Mouse (Mus musculus) MEL (cell line): ENCODE data around the gene Padi1.

Source experiments
- CHD1 ChIP-seq: IDR thresholded peaks from 2 replicates; pipeline ENCODE4 v1.6.1; 2012; ENCODE audit warnings: low read depth, mild to moderate bottlenecking, inconsistent platforms, low read length, improper control_type of control experiment
- CTCF ChIP-seq, 3 experiments: IDR thresholded peaks in 2 of 3; conservative IDR thresholded peaks in 1 of 3; 2 replicates each; pipeline ENCODE4 v1.5.1; 2011 to 2012; ENCODE audit warnings: low read length in 3 of 3, low read depth in 2 of 3, mild to moderate bottlenecking in 2 of 3, improper control_type of control experiment in 1 of 3, inconsistent platforms in 1 of 3, mixed read lengths in 1 of 3, moderate library complexity in 1 of 3; ENCODE audit not compliant: control insufficient read depth in 1 of 3, insufficient read depth in 1 of 3, poor library complexity in 1 of 3, severe bottlenecking in 1 of 3
- E2F4 ChIP-seq: IDR thresholded peaks from 2 replicates; pipeline ENCODE4 v1.6.1; 2011; ENCODE audit warnings: low read depth, low read length, improper control_type of control experiment, borderline replicate concordance
- ELF1 ChIP-seq: IDR thresholded peaks from 2 replicates; pipeline ENCODE4 v1.6.1; 2014; ENCODE audit warnings: low read depth, mild to moderate bottlenecking, inconsistent platforms, low read length, improper control_type of control experiment, moderate library complexity
- ETS1 ChIP-seq: IDR thresholded peaks from 2 replicates; pipeline ENCODE4 v1.6.1; 2012; ENCODE audit warnings: low read depth, mild to moderate bottlenecking, inconsistent platforms, low read length, improper control_type of control experiment, moderate library complexity
- MYB ChIP-seq: IDR thresholded peaks from 2 replicates; pipeline ENCODE4 v1.6.1; 2011; ENCODE audit warnings: mild to moderate bottlenecking, low read depth, low read length, improper control_type of control experiment
- NRF1 ChIP-seq: IDR thresholded peaks from 2 replicates; pipeline ENCODE4 v1.6.1; 2014; ENCODE audit warnings: low read depth, mild to moderate bottlenecking, inconsistent platforms, low read length, improper control_type of control experiment, moderate library complexity; ENCODE audit not compliant: poor library complexity, insufficient read depth, severe bottlenecking
- POLR2A ChIP-seq, 2 experiments: IDR thresholded peaks; 2 replicates each; pipeline ENCODE4 v1.6.1; 2011 to 2012; ENCODE audit warnings: low read length in 2 of 2, mild to moderate bottlenecking in 2 of 2, control low read depth in 1 of 2, improper control_type of control experiment in 1 of 2, low read depth in 1 of 2, moderate library complexity in 1 of 2; ENCODE audit not compliant: control insufficient read depth in 1 of 2, insufficient read depth in 1 of 2, poor library complexity in 1 of 2
- ZMIZ1 ChIP-seq: IDR thresholded peaks from 2 replicates; pipeline ENCODE4 v1.6.1; 2012; ENCODE audit warnings: low read depth, mild to moderate bottlenecking, inconsistent platforms, low read length, improper control_type of control experiment, moderate library complexity
- ZNF384 ChIP-seq: IDR thresholded peaks from 2 replicates; pipeline ENCODE4 v1.6.1; 2012; ENCODE audit warnings: low read depth, mild to moderate bottlenecking, inconsistent platforms, low read length, improper control_type of control experiment

DNA sequence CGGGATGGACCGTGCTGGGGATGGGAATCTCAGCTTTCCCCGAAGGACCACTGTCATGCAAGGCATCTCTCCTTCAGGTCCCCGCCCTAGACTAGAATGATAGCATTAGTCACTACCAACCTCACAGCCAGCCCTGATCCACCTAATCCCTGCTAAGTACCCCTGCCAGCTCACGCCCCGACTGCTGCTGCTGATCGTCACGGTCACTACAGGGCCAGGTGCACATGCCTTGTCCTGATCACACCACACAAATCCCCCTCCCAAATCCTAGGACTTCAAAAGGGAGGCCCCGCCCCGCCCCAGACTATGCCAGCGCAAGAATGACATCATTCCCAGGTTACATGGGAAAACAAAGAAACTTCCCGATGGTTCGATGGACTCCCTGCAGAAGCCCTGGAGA, 36.2 kb upstream of the Padi1 start:
- no peak for TF ChIP-seq MYB
- TF ChIP-seq NRF1 = no peak
- TF ChIP-seq POLR2A (IDR thresholded peaks at IDR 0.05; ENCODE audit: control insufficient read depth in 1 of 2, insufficient read depth in 1 of 2, low read depth in 1 of 2, low read length in 2 of 2, poor library complexity in 1 of 2) = no peak
- TF ChIP-seq E2F4 = no peak
- no peak for TF ChIP-seq CHD1
- no peak for TF ChIP-seq CTCF (IDR thresholded peaks at IDR 0.05 in 2 of 3, conservative IDR thresholded peaks at IDR 0.05 in 1 of 3; ENCODE audit: control insufficient read depth in 1 of 3, insufficient read depth in 1 of 3, low read depth in 2 of 3, low read length in 3 of 3, poor library complexity in 1 of 3, severe bottlenecking in 1 of 3)
- TF ChIP-seq ZMIZ1 = no peak
- TF ChIP-seq ZNF384 = no peak
- no peak for TF ChIP-seq ETS1
- no peak for TF ChIP-seq ELF1
